Mouse (Mus musculus): ENCODE results near the gene Chn1. TPM values are rescaled to one million over a fixed set of nuclear protein-coding genes. Genes with fewer than 3 reads are reported as not detected.

Gene Chn1
- polyA plus RNA-seq, 1 experiment, result 23.7 TPM

DNA sequence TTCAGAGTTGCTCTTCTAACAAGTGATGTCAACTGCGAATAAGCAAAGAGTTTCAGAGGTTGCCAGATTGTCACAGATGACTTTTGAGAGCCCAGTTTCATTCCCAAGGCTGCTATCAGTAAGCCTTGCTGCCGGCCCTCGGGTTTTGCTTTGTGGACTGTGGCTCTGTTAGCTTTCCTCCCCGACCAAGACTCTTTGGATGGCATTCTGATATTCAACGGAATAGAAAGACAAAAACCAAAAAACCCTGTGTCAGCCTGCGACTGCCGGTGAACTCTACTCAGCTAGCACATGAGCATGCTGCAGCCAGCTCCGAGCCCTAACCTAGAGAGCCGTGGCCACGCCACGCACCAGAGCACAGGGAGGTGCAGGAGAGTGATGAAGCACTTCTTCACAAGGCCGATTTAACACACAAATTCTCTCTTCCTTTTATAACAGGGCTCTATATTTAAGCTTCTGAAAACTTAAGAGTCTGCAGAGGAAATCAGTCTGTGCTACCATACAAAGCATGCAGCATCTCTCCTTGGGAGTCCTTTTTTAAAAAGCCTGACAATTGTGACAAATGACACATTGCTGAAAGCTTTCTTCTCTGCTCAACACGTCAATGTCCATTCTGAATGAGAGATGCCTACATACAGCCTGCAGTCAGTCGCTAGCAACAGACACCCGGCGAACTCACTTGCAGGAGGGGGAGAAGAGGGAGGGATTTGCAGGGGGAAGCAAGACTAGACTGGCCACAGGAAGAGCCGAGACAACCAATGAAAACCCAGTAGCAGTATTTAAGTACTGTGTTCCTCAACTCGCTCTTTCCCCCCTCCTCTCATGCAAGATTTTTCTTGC lies 115.2 kb downstream of the Chn1 start:
- no peak overlapping the region for H3K27ac ChIP-seq (ENCODE audit: insufficient read depth, low read depth, low read length)
- TF ChIP-seq CTCF (conservative IDR thresholded peaks at IDR 0.05; ENCODE audit: insufficient read depth, insufficient read length, low read depth, low read length) (no peak), POLR2A (IDR thresholded peaks at IDR 0.05; ENCODE audit: low read depth, low read length) (no peak)
- H3K36me3 ChIP-seq (ENCODE audit: control insufficient read depth, insufficient read depth, low read length), result no peaks in the 10 kb centered on the region
- H3K4me1 ChIP-seq (ENCODE audit: control insufficient read depth, insufficient read depth, low read length), result peaks cover 2% of the 10 kb centered on the region; the same call in 1 of the 2 replicates
- H3K27me3 ChIP-seq (replicated peaks; ENCODE audit: control insufficient read depth, insufficient read depth, low read length), result no peaks in the 10 kb centered on the region
- WGBS, result 23% methylated on average over 18 of the region's 18 CpGs
- peak; percentile 23 for DNase-seq
- peak overlapping the region; percentile 30; the same call in 1 of the 2 replicates for H3K4me3 ChIP-seq (ENCODE audit: insufficient read depth, low read depth, low read length)

DNA sequence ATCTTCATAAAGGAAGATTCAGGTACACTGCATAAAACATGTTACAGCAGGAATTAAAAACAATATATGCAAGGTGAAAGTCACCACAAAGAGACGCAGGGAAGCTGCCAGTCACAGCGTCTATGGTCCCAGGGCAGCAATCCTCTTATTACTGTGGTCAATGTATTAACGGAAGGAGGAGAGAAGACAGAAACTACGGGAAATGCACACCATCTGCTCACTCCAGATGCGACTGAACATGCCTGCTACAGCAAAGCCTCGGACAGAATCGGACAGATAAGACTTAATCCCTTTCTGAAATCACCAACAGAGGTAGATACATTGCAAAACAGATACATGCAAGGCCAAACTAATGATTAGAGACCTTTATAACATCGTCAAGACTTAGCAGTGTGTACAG lies 116.1 kb downstream of the Chn1 start:
- Histone ChIP-seq H3K27me3 (replicated peaks; ENCODE audit: control insufficient read depth, insufficient read depth, low read length) (no peaks in the 10 kb centered on the region), H3K4me1 (ENCODE audit: control insufficient read depth, insufficient read depth, low read length) (peaks cover 2% of the 10 kb centered on the region; the same call in 1 of the 2 replicates), H3K4me3 (ENCODE audit: insufficient read depth, low read depth, low read length) (no peak overlapping the region), H3K36me3 (ENCODE audit: control insufficient read depth, insufficient read depth, low read length) (no peaks in the 10 kb centered on the region), H3K27ac (ENCODE audit: insufficient read depth, low read depth, low read length) (no peak overlapping the region)
- DNase-seq, result no peak
- TF ChIP-seq POLR2A (IDR thresholded peaks at IDR 0.05; ENCODE audit: low read depth, low read length), result no peak
- 85% methylated on average over 8 of the region's 8 CpGs for WGBS

DNA sequence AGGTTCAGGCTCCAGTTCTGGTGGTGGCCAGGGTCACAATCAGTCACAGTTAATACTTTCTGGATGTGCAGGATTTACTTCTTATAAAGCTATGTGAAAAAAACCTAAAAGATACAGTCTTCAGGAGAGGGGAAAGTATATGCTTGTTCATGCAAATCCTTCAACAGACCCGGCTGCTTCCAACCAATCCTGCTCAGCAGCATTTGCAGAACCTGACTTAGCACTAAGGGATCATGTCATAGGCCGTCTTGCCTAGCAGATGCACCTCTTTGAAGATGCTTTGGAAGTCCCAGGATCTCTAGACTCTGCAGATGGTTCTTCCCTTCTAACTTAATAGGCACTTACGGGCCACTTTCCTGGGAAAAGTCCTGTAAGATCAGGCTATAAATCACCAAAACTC lies 117.2 kb downstream of the Chn1 start:
- peaks cover 2% of the 10 kb centered on the region; the same call in 1 of the 2 replicates for H3K4me1 ChIP-seq (ENCODE audit: control insufficient read depth, insufficient read depth, low read length)
- no peak overlapping the region for H3K4me3 ChIP-seq (ENCODE audit: insufficient read depth, low read depth, low read length)
- no peak overlapping the region for H3K27ac ChIP-seq (ENCODE audit: insufficient read depth, low read depth, low read length)
- 82% methylated on average over 3 of the region's 3 CpGs for WGBS
- DNase-seq, result no peak
- no peaks in the 10 kb centered on the region for H3K27me3 ChIP-seq (replicated peaks; ENCODE audit: control insufficient read depth, insufficient read depth, low read length)
- TF ChIP-seq POLR2A (IDR thresholded peaks at IDR 0.05; ENCODE audit: low read depth, low read length) (no peak), CTCF (conservative IDR thresholded peaks at IDR 0.05; ENCODE audit: insufficient read depth, insufficient read length, low read depth, low read length) (no peak)
- no peaks in the 10 kb centered on the region for H3K36me3 ChIP-seq (ENCODE audit: control insufficient read depth, insufficient read depth, low read length)

DNA sequence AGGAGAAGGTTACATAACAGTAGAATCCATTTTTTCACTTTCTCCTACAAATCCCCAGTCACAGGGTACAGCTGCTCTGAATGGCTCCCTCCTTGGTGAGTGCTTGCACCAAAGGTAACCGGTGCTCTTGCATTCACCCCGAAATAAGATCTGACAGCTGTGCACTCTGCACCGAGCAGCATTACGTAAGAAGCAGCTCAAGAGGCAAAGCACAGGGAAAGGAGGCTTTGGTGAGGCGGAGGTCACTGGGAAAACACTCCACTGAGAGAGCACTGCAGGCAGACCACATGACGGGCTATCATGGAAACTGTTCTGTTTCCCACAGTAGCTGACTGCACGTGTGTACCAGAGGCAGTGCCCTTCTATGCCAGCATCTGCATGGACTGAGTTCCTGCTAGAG lies 118.0 kb downstream of the Chn1 start:
- Histone ChIP-seq H3K27ac (ENCODE audit: insufficient read depth, low read depth, low read length) (no peak overlapping the region), H3K27me3 (replicated peaks; ENCODE audit: control insufficient read depth, insufficient read depth, low read length) (no peaks in the 10 kb centered on the region), H3K36me3 (ENCODE audit: control insufficient read depth, insufficient read depth, low read length) (no peaks in the 10 kb centered on the region), H3K4me1 (ENCODE audit: control insufficient read depth, insufficient read depth, low read length) (peaks cover 2% of the 10 kb centered on the region; the same call in 1 of the 2 replicates), H3K4me3 (ENCODE audit: insufficient read depth, low read depth, low read length) (no peak overlapping the region)
- WGBS, result 54% methylated on average over 7 of the region's 7 CpGs
- peak; percentile 57 for DNase-seq
- TF ChIP-seq CTCF (conservative IDR thresholded peaks at IDR 0.05; ENCODE audit: insufficient read depth, insufficient read length, low read depth, low read length) (no peak), POLR2A (IDR thresholded peaks at IDR 0.05; ENCODE audit: low read depth, low read length) (no peak)

DNA sequence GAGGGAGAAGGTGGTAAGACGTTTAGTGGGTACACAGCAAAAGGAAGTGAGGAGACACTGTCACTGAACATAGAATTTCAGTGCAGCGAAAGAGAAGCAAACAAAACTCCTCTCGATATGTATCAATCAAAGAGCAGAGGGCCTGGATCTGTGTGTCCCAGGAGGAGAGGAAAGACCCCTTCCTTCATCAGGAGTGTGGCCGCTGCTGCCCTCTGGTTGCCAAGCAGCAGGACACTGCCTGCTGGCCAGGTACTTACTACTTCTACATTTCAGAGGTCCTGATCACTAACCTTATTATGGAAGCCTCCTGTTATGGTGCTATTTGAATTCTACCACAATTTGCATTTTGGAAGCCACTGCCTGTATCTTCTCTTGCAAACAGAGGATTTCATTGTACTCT lies 119.5 kb downstream of the Chn1 start:
- Histone ChIP-seq H3K36me3 (ENCODE audit: control insufficient read depth, insufficient read depth, low read length) (no peaks in the 10 kb centered on the region), H3K4me1 (ENCODE audit: control insufficient read depth, insufficient read depth, low read length) (peaks cover 2% of the 10 kb centered on the region; the same call in 1 of the 2 replicates), H3K27ac (ENCODE audit: insufficient read depth, low read depth, low read length) (no peak overlapping the region), H3K4me3 (ENCODE audit: insufficient read depth, low read depth, low read length) (no peak overlapping the region), H3K27me3 (replicated peaks; ENCODE audit: control insufficient read depth, insufficient read depth, low read length) (no peaks in the 10 kb centered on the region)
- WGBS, result 89% methylated on average over 4 of the region's 4 CpGs
- no peak for DNase-seq
- no peak for TF ChIP-seq CTCF (conservative IDR thresholded peaks at IDR 0.05; ENCODE audit: insufficient read depth, insufficient read length, low read depth, low read length)
- no peak for TF ChIP-seq POLR2A (IDR thresholded peaks at IDR 0.05; ENCODE audit: low read depth, low read length)

DNA sequence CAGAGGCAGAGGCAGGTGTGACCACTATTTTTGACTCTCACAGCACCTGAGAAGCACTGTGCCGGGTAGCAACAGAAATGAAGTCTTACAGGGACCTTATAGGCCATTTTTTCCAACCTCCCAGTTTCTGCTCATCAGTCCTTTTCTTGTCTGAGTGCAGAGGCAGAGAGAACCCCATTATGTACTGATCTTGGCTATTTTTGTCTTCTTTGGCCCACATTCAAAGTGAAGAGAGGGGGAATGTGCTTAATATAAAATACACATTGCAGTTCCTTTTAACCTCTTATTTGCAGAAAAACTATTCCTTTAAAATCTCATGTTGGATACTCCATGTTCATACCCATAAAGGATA lies 120.3 kb downstream of the Chn1 start:
- 71% methylated on average over 1 of the region's 1 CpGs for WGBS
- TF ChIP-seq CTCF (conservative IDR thresholded peaks at IDR 0.05; ENCODE audit: insufficient read depth, insufficient read length, low read depth, low read length) (no peak), POLR2A (IDR thresholded peaks at IDR 0.05; ENCODE audit: low read depth, low read length) (no peak)
- Histone ChIP-seq H3K4me1 (ENCODE audit: control insufficient read depth, insufficient read depth, low read length) (peaks cover 2% of the 10 kb centered on the region; the same call in 1 of the 2 replicates), H3K4me3 (ENCODE audit: insufficient read depth, low read depth, low read length) (no peak overlapping the region), H3K27ac (ENCODE audit: insufficient read depth, low read depth, low read length) (no peak overlapping the region), H3K36me3 (ENCODE audit: control insufficient read depth, insufficient read depth, low read length) (no peaks in the 10 kb centered on the region), H3K27me3 (replicated peaks; ENCODE audit: control insufficient read depth, insufficient read depth, low read length) (no peaks in the 10 kb centered on the region)
- no peak for DNase-seq

DNA sequence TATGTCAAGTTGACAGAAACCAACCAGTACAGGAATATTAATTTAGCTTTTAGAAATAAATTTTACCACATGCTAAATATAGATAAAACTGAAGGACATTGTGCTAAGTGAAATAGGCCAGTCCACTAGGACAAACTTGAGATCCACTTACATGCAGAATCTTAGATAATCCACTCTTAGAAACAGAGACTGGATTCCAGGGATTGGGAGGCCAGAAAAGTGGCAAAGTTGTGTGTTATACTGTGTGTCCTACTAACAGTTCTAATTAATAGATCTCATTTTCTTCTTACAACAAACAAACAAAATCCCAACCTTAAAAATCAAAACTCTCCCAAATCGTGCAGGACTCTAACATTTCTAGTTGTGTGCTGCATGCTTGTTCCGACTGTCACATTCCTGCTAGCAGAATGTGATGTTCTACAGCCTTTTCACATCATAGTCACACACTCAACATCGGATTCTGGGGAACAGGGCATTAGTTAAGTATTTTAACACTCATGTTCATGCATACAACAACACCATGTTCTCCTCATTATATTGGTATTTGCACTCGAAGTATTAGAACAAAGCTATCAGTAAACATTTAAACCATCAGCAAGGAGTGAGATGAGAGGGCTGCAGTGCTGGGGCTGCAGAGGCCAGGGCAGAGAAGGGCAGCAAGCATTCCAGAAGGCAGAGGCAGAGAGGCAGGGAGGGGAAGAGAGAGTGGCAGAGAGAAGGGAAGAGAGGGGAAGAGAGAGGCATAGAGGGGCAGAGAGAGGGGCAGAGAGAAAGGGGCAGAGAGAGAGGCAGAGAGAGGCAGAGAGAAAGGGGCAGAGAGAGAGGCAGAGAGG lies 120.9 kb downstream of the Chn1 start:
- H3K4me1 ChIP-seq (ENCODE audit: control insufficient read depth, insufficient read depth, low read length), result no peaks in the 10 kb centered on the region
- no peaks in the 10 kb centered on the region for H3K36me3 ChIP-seq (ENCODE audit: control insufficient read depth, insufficient read depth, low read length)
- WGBS, result 71% methylated on average over 4 of the region's 4 CpGs
- TF ChIP-seq POLR2A (IDR thresholded peaks at IDR 0.05; ENCODE audit: low read depth, low read length), result no peak
- no peak for TF ChIP-seq CTCF (conservative IDR thresholded peaks at IDR 0.05; ENCODE audit: insufficient read depth, insufficient read length, low read depth, low read length)
- 0 out of 2 replicates have a peak overlapping the region, but pooled peaks have one; percentile 17 for H3K27ac ChIP-seq (ENCODE audit: insufficient read depth, low read depth, low read length)
- H3K27me3 ChIP-seq (replicated peaks; ENCODE audit: control insufficient read depth, insufficient read depth, low read length), result no peaks in the 10 kb centered on the region
- no peak overlapping the region for H3K4me3 ChIP-seq (ENCODE audit: insufficient read depth, low read depth, low read length)
- no peak for DNase-seq

Data from kidney, adult 2 months (tissue).